8 mouse cellular contexts compared by ENCODE assay signal in the genomic region with DNA sequence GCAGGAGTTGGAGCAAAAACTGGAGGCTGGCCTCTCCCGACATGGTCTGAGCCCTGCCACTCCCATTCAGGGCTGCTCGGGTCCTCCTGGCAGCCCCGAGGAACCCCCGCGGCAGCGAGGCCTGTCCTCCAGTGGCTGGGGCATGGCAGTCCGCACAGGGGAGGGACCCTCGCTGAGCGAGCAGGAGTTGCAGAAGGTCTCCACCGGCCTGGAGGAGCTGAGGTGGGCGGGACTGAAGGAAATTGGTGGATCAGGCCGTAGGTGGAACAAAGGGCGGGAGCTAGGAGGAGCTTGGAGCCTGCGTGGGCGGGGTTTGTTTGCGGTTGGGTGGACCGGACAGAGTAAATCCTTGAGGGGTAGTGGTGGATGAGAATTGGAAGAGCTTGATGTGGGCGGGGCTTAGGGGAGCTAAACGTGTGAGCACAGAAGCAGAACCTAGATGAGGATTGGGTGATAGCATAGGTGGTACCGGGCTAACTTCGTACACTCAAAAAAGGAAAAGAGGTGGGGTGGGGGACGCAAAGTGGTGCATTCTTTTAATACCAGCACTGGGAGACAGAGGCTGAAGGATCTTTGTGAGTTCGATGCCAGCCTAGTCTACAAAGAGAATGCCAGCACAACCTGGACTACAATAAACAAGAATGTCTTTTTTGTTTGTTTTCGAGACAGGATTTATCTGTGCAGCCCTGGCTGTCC. TPM values are rescaled to one million over a fixed set of nuclear protein-coding genes. Genes with fewer than 3 reads are reported as not detected.
DNase-seq lines count a peak whose midpoint lies in the region; ATAC-seq and TF ChIP-seq lines count a peak whose summit lies in the region.

No protein-coding gene starts in this region.

- no peaks in the 10 kb centered on the region for H3K79me2 ChIP-seq in macrophage (ENCODE audit: inconsistent target)

- H3K4me3 ChIP-seq in hindbrain, postnatal 0 days (ENCODE audit: low read length): peak overlapping the region; percentile 46
- peak overlapping the region; percentile 50 for H3K4me3 ChIP-seq in macrophage (ENCODE audit: inconsistent target)

- H3K9ac ChIP-seq in hindbrain, postnatal 0 days (replicated peaks; ENCODE audit: low read length): peak overlapping the region; percentile 51

- ATAC-seq in hindbrain, postnatal 0 days: peak; percentile 88

- TF ChIP-seq CTCF in hindbrain, postnatal 0 days (IDR thresholded peaks at IDR 0.05; ENCODE audit: low read depth): no peak

- 0 out of 2 replicates have a peak, but pooled peaks cover 6% of the 10 kb centered on the region for H3K4me1 ChIP-seq in hindbrain, postnatal 0 days (ENCODE audit: insufficient read depth, low read length)

- H3K4me2 ChIP-seq in hindbrain, postnatal 0 days (ENCODE audit: low read depth, low read length): peak overlapping the region; percentile 93

- peak overlapping the region; percentile 9; the same call in 1 of the 2 replicates for H3K27ac ChIP-seq in hindbrain, postnatal 0 days
- H3K27ac ChIP-seq in macrophage: peak overlapping the region; percentile 38

- peak; percentile 86 for DNase-seq in adrenal gland, adult 18-20 months (ENCODE audit: low spot score in 2 of 2)
- peak; percentile 97 for DNase-seq in embryo, embryonic 10 days (ENCODE audit: low spot score)
- peak; percentile 91 to 92 for DNase-seq in gastrocnemius, adult 8-10 months (ENCODE audit: low spot score in 2 of 2)
- DNase-seq in hindbrain, postnatal 0 days (ENCODE audit: low spot score): peak; percentile 91
- DNase-seq in left cerebral cortex, adult 18-20 months (ENCODE audit: low spot score in 2 of 2): peak; percentile 85 to 88
- DNase-seq in right cerebral cortex, adult 18-20 months: peak; percentile 90
- DNase-seq in urinary bladder, postnatal 14 days (ENCODE audit: low spot score): peak; percentile 96

- no peaks in the 10 kb centered on the region for H3K9me3 ChIP-seq in hindbrain, postnatal 0 days (ENCODE audit: low read length)

- H3K27me3 ChIP-seq in hindbrain, postnatal 0 days (ENCODE audit: insufficient read depth, low read length): peaks cover 6% of the 10 kb centered on the region

- H3K36me3 ChIP-seq in hindbrain, postnatal 0 days (ENCODE audit: insufficient read depth, low read length): no peaks in the 10 kb centered on the region
- no peaks in the 10 kb centered on the region for H3K36me3 ChIP-seq in macrophage (ENCODE audit: inconsistent target)

- 8% methylated on average over 24 of the region's 24 CpGs for WGBS in hindbrain, postnatal 0 days
- 5% methylated on average over 24 of the region's 24 CpGs for WGBS in macrophage (ENCODE audit: missing documents)

RNA-seq across cellular contexts. Expression of a gene that starts 9.8 kb away (rescaled TPM):
- total RNA-seq in adrenal gland, adult 18-20 months (2021): not detected
- not detected for total RNA-seq in gastrocnemius, adult 8-10 months (2022)
- total RNA-seq in hindbrain, postnatal 0 days (2014; rRNA removed): not detected in 2 replicates
- 0.25 and 0.40 TPM in 2 replicates for polyA plus RNA-seq in hindbrain, postnatal 0 days (2015; fragmentation: Nextera tagmentation; extraction: Ambion mirVana)
- total RNA-seq in left cerebral cortex, adult 18-20 months (2021): 1 to 10 TPM; 1.7 to 3.0 TPM
- 1 to 10 TPM in 3 of 26 experiments, not detected in 23; 1.0 to 1.1 (median 1.1) TPM for total RNA-seq in macrophage (2018; cell fraction: chromatin; rRNA removed)
- under 1 TPM in 8 of 26 experiments, not detected in 18; 0.07 to 0.18 (median 0.10) TPM for total RNA-seq in macrophage (2018; cell fraction: cytosol; rRNA removed)
- total RNA-seq in macrophage (2018; cell fraction: nucleus; rRNA removed): 1 to 10 TPM in 1 of 26 experiments, under 1 TPM in 3, not detected in 22; 0.37 to 1.8 (median 0.73) TPM
- polyA plus RNA-seq in macrophage (2018): not detected in 3 replicates

RNA-seq across cellular contexts. Expression of a gene that starts 21.9 kb away (rescaled TPM):
- 10 to 100 TPM in 1 of 2 experiments, 1 to 10 TPM in 1; 9.3 to 12.8 TPM for total RNA-seq in adrenal gland, adult 18-20 months (2021)
- 1 to 10 TPM in 1 of 4 experiments, under 1 TPM in 3; 0.61 to 1.3 (median 0.71) TPM for total RNA-seq in gastrocnemius, adult 8-10 months (2022)
- 99.4 and 105 TPM in 2 replicates for total RNA-seq in hindbrain, postnatal 0 days (2014; rRNA removed)
- polyA plus RNA-seq in hindbrain, postnatal 0 days (2015; fragmentation: Nextera tagmentation; extraction: Ambion mirVana): 48.7 and 50.7 TPM in 2 replicates
- 10 to 100 TPM; 98.3 to 98.4 TPM for total RNA-seq in left cerebral cortex, adult 18-20 months (2021)
- total RNA-seq in macrophage (2018; cell fraction: chromatin; rRNA removed): 1 to 10 TPM in 4 of 26 experiments, under 1 TPM in 11, not detected in 11; 0.21 to 5.4 (median 0.39) TPM
- total RNA-seq in macrophage (2018; cell fraction: cytosol; rRNA removed): under 1 TPM in 11 of 26 experiments, not detected in 15; 0.04 to 0.22 (median 0.09) TPM
- total RNA-seq in macrophage (2018; cell fraction: nucleus; rRNA removed): 1 to 10 TPM in 1 of 26 experiments, under 1 TPM in 9, not detected in 16; 0.12 to 3.0 (median 0.30) TPM
- polyA plus RNA-seq in macrophage (2018): not detected in 3 replicates

RNA-seq across cellular contexts. Expression of a gene that starts 23.5 kb away (rescaled TPM):
- 10 to 100 TPM; 81.7 to 97.4 TPM for total RNA-seq in adrenal gland, adult 18-20 months (2021)
- total RNA-seq in gastrocnemius, adult 8-10 months (2022): 10 to 100 TPM; 63.5 to 67.9 (median 65.5) TPM
- total RNA-seq in hindbrain, postnatal 0 days (2014; rRNA removed): 251 and 255 TPM in 2 replicates
- 113 and 115 TPM in 2 replicates for polyA plus RNA-seq in hindbrain, postnatal 0 days (2015; fragmentation: Nextera tagmentation; extraction: Ambion mirVana)
- 100 to 1,000 TPM; 328 to 355 TPM for total RNA-seq in left cerebral cortex, adult 18-20 months (2021)
- total RNA-seq in macrophage (2018; cell fraction: chromatin; rRNA removed): 100 to 1,000 TPM in 24 of 26 experiments, 10 to 100 TPM in 2; 74.9 to 234 (median 122) TPM
- 10 to 100 TPM; 39.1 to 71.5 (median 56.2) TPM for total RNA-seq in macrophage (2018; cell fraction: cytosol; rRNA removed)
- 100 to 1,000 TPM in 2 of 26 experiments, 10 to 100 TPM in 24; 47.2 to 114 (median 64.2) TPM for total RNA-seq in macrophage (2018; cell fraction: nucleus; rRNA removed)
- 49.8 to 76.6 TPM (median 75.0 TPM) in 3 replicates for polyA plus RNA-seq in macrophage (2018)

RNA-seq across cellular contexts. Expression of a gene that starts 33.6 kb away (rescaled TPM):
- 100 to 1,000 TPM; 203 to 216 TPM for total RNA-seq in adrenal gland, adult 18-20 months (2021)
- 100 to 1,000 TPM; 144 to 162 (median 152) TPM for total RNA-seq in gastrocnemius, adult 8-10 months (2022)
- total RNA-seq in hindbrain, postnatal 0 days (2014; rRNA removed): 215 and 251 TPM in 2 replicates
- 470 and 531 TPM in 2 replicates for polyA plus RNA-seq in hindbrain, postnatal 0 days (2015; fragmentation: Nextera tagmentation; extraction: Ambion mirVana)
- total RNA-seq in left cerebral cortex, adult 18-20 months (2021): 100 to 1,000 TPM; 174 to 178 TPM
- 10 to 100 TPM; 16.1 to 61.5 (median 32.8) TPM for total RNA-seq in macrophage (2018; cell fraction: chromatin; rRNA removed)
- 10 to 100 TPM; 31.0 to 52.5 (median 44.9) TPM for total RNA-seq in macrophage (2018; cell fraction: cytosol; rRNA removed)
- total RNA-seq in macrophage (2018; cell fraction: nucleus; rRNA removed): 10 to 100 TPM; 14.0 to 74.6 (median 24.9) TPM
- 53.7 to 169 TPM (median 55.6 TPM) in 3 replicates for polyA plus RNA-seq in macrophage (2018)

RNA-seq across cellular contexts. Expression of a gene that starts 44.7 kb away (rescaled TPM):
- 100 to 1,000 TPM; 128 to 131 TPM for total RNA-seq in adrenal gland, adult 18-20 months (2021)
- 10 to 100 TPM; 13.5 to 22.2 (median 17.9) TPM for total RNA-seq in gastrocnemius, adult 8-10 months (2022)
- 42.2 and 48.6 TPM in 2 replicates for total RNA-seq in hindbrain, postnatal 0 days (2014; rRNA removed)
- 31.5 and 33.7 TPM in 2 replicates for polyA plus RNA-seq in hindbrain, postnatal 0 days (2015; fragmentation: Nextera tagmentation; extraction: Ambion mirVana)
- total RNA-seq in left cerebral cortex, adult 18-20 months (2021): 10 to 100 TPM; 35.2 to 41.9 TPM
- total RNA-seq in macrophage (2018; cell fraction: chromatin; rRNA removed): 100 to 1,000 TPM; 142 to 546 (median 308) TPM
- total RNA-seq in macrophage (2018; cell fraction: cytosol; rRNA removed): 10 to 100 TPM; 29.0 to 55.1 (median 41.6) TPM
- 100 to 1,000 TPM in 25 of 26 experiments, 10 to 100 TPM in 1; 96.5 to 497 (median 179) TPM for total RNA-seq in macrophage (2018; cell fraction: nucleus; rRNA removed)
- 30.9 to 55.5 TPM (median 35.0 TPM) in 3 replicates for polyA plus RNA-seq in macrophage (2018)

Comparison
In these comparisons a context has a peak if more than half of its experiments do, and no peak if none do; other contexts are left out.
1. Peak in every context shown above with its lines: DNase-seq, ATAC-seq, H3K4me3 ChIP-seq and H3K27ac ChIP-seq.
2. RNA of a gene that starts 21.9 kb away (total RNA-seq): 99.4 to 105 TPM in hindbrain, postnatal 0 days, 98.3 to 98.4 TPM in left cerebral cortex, adult 18-20 months and 9.3 to 12.8 TPM in adrenal gland, adult 18-20 months; 0.61 to 1.3 TPM in gastrocnemius, adult 8-10 months; every median in the first group is over 4 times any median in the second.